Mouse (Mus musculus): Measurements from ENCODE around the gene Aldh1a1. TPM values are rescaled to one million over a fixed set of nuclear protein-coding genes. Genes with fewer than 3 reads are reported as not detected.
"Not testable (repeated sequence)": the region's sequence is repeated elsewhere in the genome, so short reads cannot be mapped to it uniquely, and the experiment has no call there.

Aldh1a1 gene
- 16.2 and 20.7 TPM in 2 replicates for total RNA-seq (2017)

- no peak for ATAC-seq (ENCODE audit: extremely low read depth, insufficient number of reproducible peaks, low FRiP score, poor library complexity, severe bottlenecking)
Measured at GRCm38 (mm10) chr19:20492491-20492890, at the start of gene Aldh1a1. TSS of gene Aldh1a1 (plus strand) at chr19:20492715.

GRCm38 (mm10) chr19:20447807-20448206 lies 44.7 kb upstream of the Aldh1a1 start:
- no peak for ATAC-seq (ENCODE audit: extremely low read depth, insufficient number of reproducible peaks, low FRiP score, poor library complexity, severe bottlenecking)

DNA sequence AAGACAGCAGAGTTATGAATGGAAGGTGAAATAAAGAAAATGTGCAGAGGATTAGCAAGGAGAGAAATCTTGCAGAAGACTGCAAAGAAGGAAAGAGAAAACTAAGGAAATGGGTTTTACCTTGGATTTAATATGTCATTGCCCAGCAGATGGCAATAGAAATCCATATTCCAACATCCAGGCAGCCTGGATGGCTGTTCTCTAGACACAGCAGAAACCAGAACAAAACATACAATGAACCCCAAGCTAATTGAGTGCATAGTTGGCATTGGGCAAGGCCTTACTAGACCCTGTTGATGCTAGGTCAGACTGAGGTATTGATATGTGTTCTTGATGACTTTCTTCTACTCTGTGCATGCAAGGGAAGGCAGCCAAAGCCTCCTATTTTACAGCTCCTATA lies 43.0 kb upstream of the Aldh1a1 start:
- no peak for ATAC-seq (ENCODE audit: extremely low read depth, insufficient number of reproducible peaks, low FRiP score, poor library complexity, severe bottlenecking)

- no peak for ATAC-seq (ENCODE audit: extremely low read depth, insufficient number of reproducible peaks, low FRiP score, poor library complexity, severe bottlenecking)
Measured at GRCm38 (mm10) chr19:20451045-20451444, 41.5 kb upstream of the Aldh1a1 start.

DNA sequence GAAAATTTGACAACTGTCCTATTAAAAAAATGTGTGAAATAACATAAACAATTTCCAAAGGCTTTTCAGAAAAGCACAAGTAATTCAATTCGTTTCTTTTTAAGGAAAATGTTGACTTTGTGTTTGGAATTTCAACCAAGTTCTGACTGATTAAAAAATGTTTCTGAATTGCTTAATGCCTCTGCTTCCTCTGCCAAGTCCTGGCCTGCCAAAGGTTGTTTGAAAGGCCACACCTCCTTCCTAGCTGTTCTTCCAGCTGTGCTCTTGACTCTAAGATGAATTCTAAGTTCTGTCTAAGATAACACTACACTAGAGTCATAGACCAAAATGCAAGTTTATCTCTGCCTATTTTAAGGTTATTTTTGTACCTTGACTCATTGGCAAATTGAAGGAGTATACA lies 8.0 kb upstream of the Aldh1a1 start:
- ATAC-seq (ENCODE audit: extremely low read depth, insufficient number of reproducible peaks, low FRiP score, poor library complexity, severe bottlenecking): no peak

DNA sequence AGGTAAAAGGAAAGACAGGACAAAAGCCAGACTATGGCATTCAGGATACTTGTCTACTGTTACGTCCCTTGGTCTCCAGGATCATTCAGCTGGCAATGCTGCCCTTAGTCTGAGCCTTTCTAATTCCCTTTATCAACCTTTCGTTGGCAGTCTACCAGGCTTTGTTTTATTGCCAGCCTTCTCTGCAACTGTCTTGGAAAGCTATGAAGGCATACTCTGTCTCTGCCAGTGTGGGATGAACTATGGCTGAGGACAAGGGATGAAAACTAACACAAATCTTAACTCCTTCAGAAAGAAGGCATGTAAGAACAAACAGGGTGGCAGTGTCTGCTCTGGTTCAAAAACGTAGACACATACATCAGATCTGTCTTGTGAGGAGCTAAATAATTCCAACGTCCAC lies 565 bp upstream of the Aldh1a1 start:
- ATAC-seq (ENCODE audit: extremely low read depth, insufficient number of reproducible peaks, low FRiP score, poor library complexity, severe bottlenecking): no peak

DNA sequence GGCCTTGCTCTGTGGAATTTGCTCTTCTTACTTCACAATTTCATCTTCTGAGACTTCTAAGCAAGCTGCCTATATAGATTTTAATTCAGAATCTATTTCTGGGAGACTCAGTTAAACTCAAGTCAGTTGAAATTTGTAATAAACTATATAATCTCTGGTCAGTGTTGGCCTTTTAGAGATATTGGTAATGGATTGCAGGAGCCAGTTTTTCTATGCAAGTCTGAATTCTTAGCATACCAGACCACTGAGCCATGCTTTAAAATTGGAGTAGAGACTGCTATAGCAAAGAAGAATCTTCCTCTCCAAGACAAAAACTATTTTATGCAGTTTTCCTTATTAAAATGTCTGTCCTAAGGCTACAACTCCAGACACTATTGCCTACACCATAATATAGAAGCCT lies 4.0 kb downstream of the Aldh1a1 start:
- no peak for ATAC-seq (ENCODE audit: extremely low read depth, insufficient number of reproducible peaks, low FRiP score, poor library complexity, severe bottlenecking)

DNA sequence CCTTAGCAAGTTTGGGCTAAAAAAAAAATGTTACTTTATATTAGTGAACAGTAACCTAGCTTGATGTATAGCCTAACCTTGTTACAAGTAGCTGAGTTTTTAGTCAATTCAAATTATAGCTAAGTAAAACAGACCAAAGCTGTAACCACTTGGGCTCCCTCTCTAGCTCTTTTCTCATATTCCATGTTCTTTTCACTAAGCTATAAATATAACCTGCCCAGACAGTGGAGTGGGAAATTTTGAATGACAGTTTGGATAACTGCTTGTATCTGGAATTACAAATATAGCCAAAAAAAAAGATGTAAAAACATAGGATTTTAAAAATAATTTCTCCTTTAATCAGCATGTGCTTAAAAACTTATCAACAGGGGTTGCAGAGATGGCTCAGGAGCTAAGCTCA lies 12.8 kb downstream of the Aldh1a1 start:
- ATAC-seq (ENCODE audit: extremely low read depth, insufficient number of reproducible peaks, low FRiP score, poor library complexity, severe bottlenecking): no peak

GRCm38 (mm10) chr19:20506936-20507615 lies 14.6 kb downstream of the Aldh1a1 start:
- no peak for ATAC-seq (ENCODE audit: extremely low read depth, insufficient number of reproducible peaks, low FRiP score, poor library complexity, severe bottlenecking)

GRCm38 (mm10) chr19:20508609-20509008 lies 16.1 kb downstream of the Aldh1a1 start:
- no peak for ATAC-seq (ENCODE audit: extremely low read depth, insufficient number of reproducible peaks, low FRiP score, poor library complexity, severe bottlenecking)

GRCm38 (mm10) chr19:20511971-20512370 lies 19.5 kb downstream of the Aldh1a1 start:
- ATAC-seq (ENCODE audit: extremely low read depth, insufficient number of reproducible peaks, low FRiP score, poor library complexity, severe bottlenecking): no peak

DNA sequence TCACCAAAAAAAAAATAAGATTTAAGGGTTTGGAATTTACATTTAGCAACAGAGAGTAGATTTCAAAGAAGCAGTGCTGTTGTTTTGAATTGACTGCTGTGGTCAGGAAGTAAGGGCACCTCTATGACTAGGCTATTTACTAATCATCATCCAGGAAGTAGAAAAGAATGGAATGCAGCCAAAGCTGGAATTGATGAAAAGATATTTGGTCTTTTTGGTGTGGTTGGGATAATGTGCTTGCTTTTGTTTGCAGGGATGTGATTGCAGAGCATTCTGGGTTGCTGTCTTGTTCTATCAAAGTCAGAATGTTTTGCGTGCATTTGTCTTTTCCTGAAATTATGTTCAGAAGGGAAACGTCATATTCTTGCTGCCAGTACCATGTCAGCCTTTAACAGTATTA lies 20.7 kb downstream of the Aldh1a1 start:
- ATAC-seq (ENCODE audit: extremely low read depth, insufficient number of reproducible peaks, low FRiP score, poor library complexity, severe bottlenecking): no peak

- no peak for ATAC-seq (ENCODE audit: extremely low read depth, insufficient number of reproducible peaks, low FRiP score, poor library complexity, severe bottlenecking)
Measured at GRCm38 (mm10) chr19:20513688-20514361, 21.3 kb downstream of the Aldh1a1 start.

DNA sequence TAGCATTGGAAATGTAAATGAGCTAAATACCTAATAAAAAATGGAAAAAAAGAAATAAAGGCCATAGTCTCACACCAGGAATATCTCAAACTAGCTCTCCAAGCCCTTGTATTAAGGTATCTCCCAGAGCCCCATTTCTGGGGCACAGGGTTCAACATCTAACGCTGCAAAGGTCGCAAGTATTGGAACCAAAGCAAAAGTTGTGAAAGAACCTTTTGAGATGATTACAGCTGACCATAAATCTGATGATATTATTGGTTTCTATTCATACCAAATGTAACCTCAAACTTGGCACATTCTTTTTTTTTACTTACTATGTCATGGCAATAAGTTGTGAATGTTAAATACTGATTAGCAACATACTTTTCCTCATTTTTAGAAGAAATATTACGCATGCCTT lies 24.0 kb downstream of the Aldh1a1 start:
- ATAC-seq (ENCODE audit: extremely low read depth, insufficient number of reproducible peaks, low FRiP score, poor library complexity, severe bottlenecking): no peak

- ATAC-seq (ENCODE audit: extremely low read depth, insufficient number of reproducible peaks, low FRiP score, poor library complexity, severe bottlenecking): not testable (repeated sequence)
Measured at GRCm38 (mm10) chr19:20529156-20529555, 36.6 kb downstream of the Aldh1a1 start.

- no peak for ATAC-seq (ENCODE audit: extremely low read depth, insufficient number of reproducible peaks, low FRiP score, poor library complexity, severe bottlenecking)
Measured at GRCm38 (mm10) chr19:20529921-20530696, 37.6 kb downstream of the Aldh1a1 start.

DNA sequence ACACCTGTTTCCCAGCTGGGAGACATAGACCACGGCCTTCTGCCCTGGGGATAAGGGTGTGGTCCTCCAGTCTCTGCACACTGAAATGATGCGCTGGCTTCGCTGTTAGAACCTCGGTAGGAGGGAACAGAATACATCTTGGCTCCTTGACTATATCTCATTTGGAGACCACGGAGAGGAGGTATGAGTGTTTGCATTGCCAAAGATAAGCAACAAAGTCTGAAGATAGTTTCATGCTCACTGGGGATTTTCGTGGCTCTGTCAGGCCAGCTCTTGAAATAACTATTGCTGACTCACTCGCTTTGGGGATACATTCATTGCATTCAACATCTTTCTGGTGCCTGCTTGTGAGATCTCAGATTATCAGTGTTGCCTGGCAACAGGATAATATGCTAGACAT lies 44.0 kb downstream of the Aldh1a1 start:
- ATAC-seq (ENCODE audit: extremely low read depth, insufficient number of reproducible peaks, low FRiP score, poor library complexity, severe bottlenecking): no peak

GRCm38 (mm10) chr19:20541044-20541443 lies 48.5 kb downstream of the Aldh1a1 start:
- no peak for ATAC-seq (ENCODE audit: extremely low read depth, insufficient number of reproducible peaks, low FRiP score, poor library complexity, severe bottlenecking)

- no peak for ATAC-seq (ENCODE audit: extremely low read depth, insufficient number of reproducible peaks, low FRiP score, poor library complexity, severe bottlenecking)
Measured at GRCm38 (mm10) chr19:20541924-20542323, 49.4 kb downstream of the Aldh1a1 start.

GRCm38 (mm10) chr19:20543816-20544215 lies 51.3 kb downstream of the Aldh1a1 start:
- ATAC-seq (ENCODE audit: extremely low read depth, insufficient number of reproducible peaks, low FRiP score, poor library complexity, severe bottlenecking): no peak

Measured in neutrophil, adult 5-6 weeks (primary cell).